Mouse (Mus musculus): ENCODE measurements around the gene Kcnb1. TPM values are rescaled to one million over a fixed set of nuclear protein-coding genes. Genes with fewer than 3 reads are reported as not detected.

Kcnb1 gene
- total RNA-seq, 2 experiments from 2014 or later = 16.1 to 20.7 TPM

DNA sequence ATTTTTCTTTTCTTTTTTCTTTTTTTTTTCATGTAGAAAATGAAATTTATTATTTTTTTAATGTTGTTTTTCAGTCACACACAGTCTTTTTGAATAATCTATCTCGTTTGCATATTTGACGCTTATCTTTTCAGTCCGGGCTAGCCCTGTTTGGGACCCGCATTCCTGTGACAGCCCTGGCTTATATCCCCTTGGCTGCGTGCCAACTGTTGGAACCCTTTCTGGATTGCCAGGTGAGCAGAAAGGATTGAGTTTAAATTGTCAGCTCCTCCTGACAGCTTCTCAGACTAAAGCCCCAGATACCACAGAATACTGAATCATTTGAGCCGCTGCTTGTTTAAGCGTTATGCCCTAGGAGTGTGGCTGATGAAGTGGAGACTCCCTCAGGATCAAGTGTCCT is 86.4 kb downstream of the Kcnb1 start:
- intact Hi-C loops (cut with DNase I) = no loop called here
- Histone ChIP-seq H3K4me3 (no peak overlapping the region), H3K27ac (no peak overlapping the region)
- no peak for TF ChIP-seq CTCF (IDR thresholded peaks at IDR 0.05)
- DNase-seq = no peak

DNA sequence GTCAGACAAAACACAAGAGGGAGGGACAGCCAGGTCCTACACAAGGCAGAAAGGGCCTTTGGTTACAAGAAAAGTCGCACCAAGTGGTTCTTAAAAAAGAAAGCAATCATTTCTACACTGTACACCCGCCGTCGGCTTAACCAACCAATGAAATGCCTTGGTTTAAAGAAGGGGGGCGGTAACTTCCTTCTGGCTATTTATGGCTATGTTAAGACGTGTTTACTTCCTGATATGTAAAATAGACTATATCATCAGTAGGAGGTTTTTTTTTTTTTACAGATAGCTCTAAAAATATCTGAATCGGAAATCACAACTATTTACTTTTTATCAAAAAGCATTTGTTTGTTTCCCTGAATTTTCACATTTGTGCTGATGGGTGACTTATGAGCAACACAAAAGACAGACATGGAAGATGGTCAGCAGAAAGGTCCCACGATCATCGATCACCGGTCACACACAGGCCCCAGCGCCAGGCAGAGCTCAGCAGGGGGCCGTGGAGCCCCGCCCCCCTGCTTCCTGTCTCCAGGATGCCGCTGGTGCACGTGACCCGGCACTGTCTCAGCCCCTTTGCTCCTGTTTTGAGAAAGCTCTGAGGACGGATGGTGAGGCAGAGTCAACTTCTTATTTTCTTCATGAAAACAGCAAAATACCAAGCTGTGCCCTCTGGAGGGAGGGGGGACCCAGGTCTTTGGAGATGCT is 88.1 kb downstream of the Kcnb1 start:
- TF ChIP-seq CTCF (IDR thresholded peaks at IDR 0.05) = no peak
- intact Hi-C loops (cut with DNase I) = no loop called here

DNA sequence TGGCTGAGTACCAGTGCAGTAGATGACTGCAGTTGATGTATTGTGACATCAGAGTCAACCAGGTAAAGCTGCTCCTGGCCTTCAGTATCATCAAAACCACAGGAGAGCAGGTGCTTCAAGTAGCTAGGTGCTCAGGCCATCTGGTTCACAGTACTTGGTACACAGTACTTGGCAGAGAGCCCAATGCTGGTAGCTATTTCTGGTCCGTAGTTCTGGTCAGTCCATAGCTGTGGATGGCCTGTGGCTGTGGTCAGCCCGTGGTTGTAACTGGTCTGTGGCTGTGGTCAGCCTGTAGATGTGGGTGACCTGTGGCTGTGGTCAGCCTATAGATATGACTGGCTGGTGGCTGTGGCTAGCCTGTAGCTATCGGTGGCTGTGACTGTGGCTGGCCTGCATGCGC is 95.3 kb downstream of the Kcnb1 start:
- intact Hi-C loops (cut with DNase I) = no loop called here
- H3K27ac ChIP-seq = no peak overlapping the region
- DNase-seq = no peak
- no peak for TF ChIP-seq CTCF (IDR thresholded peaks at IDR 0.05)
- no peak overlapping the region for H3K4me3 ChIP-seq

More for the DNA sequence above, 88.1 kb downstream of the Kcnb1 start:
- peak overlapping the region; percentile 46 for H3K4me3 ChIP-seq
- no peak for DNase-seq
- peak overlapping the region; percentile 51; the same call in 1 of the 2 replicates for H3K27ac ChIP-seq

DNA sequence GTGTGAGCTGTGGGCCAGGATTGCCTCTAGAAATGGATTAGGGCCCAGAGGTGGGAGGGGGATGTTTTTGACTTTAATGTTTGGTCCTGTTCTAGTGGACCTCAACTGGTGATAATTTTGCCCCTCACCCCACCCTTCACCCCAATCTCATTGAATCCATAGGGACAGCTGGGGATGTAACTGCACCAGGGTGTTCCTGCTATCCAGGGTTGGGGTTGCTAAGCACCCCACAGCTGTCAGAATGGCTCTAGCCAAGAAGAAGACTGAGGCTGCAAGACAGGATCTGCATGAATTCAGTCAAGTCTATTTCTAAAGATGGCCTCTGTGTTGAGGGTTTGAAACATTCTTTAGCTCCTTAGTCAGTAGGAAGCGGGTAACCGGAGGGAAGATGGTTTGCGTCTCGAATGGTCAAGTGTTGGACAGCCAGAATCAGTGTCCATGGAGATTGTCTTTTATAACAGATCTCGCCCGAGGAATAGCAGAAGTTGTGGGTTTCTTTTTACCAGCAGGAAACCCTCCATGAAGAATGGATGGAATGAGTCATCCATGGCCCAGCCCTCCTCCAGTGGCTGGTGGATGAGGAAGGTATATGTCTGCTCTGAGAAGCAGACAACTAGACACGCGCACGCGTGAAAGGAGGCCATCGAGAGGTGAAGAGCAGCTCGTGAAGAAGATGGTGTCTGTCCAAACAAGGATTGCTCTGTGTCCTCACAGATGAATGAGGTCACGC is 96.6 kb downstream of the Kcnb1 start:
- TF ChIP-seq CTCF (IDR thresholded peaks at IDR 0.05) = no peak
- intact Hi-C loops (cut with DNase I) = no loop called here

DNA sequence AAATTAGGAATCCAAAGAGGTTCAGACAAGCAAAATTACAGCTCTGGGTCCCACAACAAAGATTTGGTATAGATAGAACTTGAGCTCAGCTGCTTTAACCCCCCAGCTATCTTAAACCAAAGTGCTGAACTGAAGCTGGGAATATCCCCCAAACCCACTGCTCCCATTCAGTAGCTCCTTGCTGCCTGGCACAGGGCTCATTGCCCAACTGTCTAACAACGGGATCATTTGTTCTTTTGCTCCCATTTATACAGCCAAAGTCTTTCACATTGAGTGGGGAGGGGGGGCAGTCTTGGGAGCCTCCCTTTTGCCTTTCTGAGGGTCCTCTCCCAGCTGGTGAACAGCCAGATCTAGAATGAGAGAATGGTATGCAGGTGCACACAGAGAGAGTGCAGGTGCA is 99.7 kb downstream of the Kcnb1 start:
- Histone ChIP-seq H3K4me3 (no peak overlapping the region), H3K27ac (no peak overlapping the region)
- no peak for TF ChIP-seq CTCF (IDR thresholded peaks at IDR 0.05)
- intact Hi-C loops (cut with DNase I) = no loop called here
- no peak for DNase-seq

More for the DNA sequence above, 96.6 kb downstream of the Kcnb1 start:
- no peak overlapping the region for H3K4me3 ChIP-seq
- no peak for DNase-seq
- no peak overlapping the region for H3K27ac ChIP-seq

DNA sequence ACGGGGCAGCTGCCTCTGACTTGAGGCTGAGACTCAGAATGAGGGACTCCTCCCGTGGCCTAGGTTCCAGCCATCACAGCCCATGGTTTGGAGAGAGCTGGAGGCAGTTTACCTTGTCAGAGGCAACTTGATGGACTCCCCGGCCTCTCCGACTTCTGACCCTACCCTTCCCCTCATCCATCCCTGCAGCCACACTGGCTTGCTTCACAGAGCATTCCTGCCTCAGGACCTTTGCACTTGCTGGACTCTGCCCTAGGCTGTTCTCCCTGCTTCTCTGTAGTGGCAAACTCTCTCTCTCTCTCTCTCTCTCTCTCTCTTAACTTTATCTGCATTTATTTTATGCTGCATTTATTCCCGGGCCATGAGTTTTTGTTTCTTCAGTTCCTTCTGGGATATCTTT is 103.1 kb downstream of the Kcnb1 start:
- intact Hi-C loops (cut with DNase I) = no loop called here

DNA sequence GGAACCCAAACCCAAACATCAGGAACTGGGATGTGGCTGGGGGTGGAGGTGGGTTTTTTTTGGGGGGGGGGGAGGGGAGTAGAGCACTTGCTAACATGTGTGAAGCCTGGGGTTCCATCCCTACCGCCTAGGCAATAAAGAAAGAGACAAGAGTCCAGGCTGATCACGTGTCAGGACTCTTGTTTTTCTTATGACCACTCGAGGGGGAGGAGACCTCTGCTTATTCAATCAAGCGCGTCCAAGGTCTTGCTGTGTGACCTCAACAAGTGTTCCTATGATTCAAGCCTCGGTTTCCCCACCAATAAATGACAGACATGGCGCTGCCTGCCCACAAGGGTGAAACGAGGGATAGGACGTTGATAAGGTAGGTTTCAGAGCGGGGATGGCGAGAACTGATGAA is 103.9 kb downstream of the Kcnb1 start:
- Histone ChIP-seq H3K27ac (no peak overlapping the region), H3K4me3 (no peak overlapping the region)
- intact Hi-C loops (cut with DNase I) = no loop called here
- no peak for TF ChIP-seq CTCF (IDR thresholded peaks at IDR 0.05)
- DNase-seq = no peak

More for the DNA sequence above, 103.1 kb downstream of the Kcnb1 start:
- no peak for TF ChIP-seq CTCF (IDR thresholded peaks at IDR 0.05)
- H3K4me3 ChIP-seq = no peak overlapping the region
- DNase-seq = no peak
- H3K27ac ChIP-seq = no peak overlapping the region

DNA sequence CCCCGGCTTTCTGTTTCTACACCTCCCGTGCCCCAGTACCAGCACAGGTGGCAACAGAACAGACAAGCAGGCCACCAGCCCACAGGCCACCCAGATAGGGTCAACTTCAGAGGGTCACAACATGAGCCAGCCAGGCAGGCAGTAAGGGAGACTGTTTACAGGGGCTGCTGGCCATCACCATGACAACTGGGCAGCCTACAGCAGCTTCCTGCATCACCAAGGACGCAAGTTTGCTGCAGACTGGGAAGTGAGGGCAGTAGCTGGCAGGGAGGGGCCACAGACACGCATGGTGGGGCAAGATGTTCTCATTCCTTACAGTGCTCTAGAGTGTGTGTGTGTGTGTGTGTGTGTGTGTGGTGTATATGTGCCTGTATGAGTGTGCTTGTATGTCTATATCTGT is 108.3 kb downstream of the Kcnb1 start:
- intact Hi-C loops (cut with DNase I) = no loop called here
- no peak for DNase-seq
- TF ChIP-seq CTCF (IDR thresholded peaks at IDR 0.05) = no peak
- Histone ChIP-seq H3K4me3 (no peak overlapping the region), H3K27ac (no peak overlapping the region)

DNA sequence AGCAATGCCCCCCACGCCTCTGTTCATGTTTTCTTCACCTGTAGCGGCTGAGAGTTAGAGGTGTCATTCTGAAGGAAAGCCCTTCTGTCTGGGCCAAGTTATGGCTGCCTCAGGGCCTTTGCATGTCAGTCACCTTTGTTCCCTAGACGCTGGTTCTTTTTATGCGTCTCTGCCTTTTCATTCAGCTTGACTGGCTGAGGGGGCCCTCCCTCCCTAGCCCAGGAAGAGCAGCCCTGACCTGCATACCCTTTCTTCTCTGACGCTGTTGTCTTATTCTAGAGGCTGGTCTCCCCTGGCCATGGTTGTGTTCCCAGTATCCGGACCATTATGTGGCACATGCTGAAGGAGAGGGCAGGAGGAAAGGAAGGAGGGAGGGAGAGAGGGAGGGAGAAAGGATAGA is 108.8 kb downstream of the Kcnb1 start:
- intact Hi-C loops (cut with DNase I) = no loop called here
- no peak for DNase-seq
- Histone ChIP-seq H3K27ac (no peak overlapping the region), H3K4me3 (no peak overlapping the region)
- no peak for TF ChIP-seq CTCF (IDR thresholded peaks at IDR 0.05)

DNA sequence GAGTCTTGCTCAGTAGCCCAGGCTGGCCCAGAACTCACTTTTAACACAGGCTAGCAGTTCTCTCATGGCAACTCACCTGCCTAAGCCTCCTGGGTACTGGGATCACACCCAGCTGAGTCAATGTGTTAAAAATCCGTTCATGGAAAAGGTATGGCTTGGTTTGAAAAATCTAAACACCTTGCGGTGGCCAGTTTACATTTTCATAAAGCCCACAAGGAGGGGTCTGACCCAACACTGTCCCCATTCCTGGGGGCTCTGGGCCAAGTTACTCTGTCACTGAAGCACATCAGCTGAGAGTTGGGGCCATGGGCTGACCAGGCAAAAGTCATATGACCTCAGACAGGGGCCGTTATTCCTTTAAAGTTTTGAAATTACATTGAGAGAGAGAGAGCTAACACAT is 109.6 kb downstream of the Kcnb1 start:
- Histone ChIP-seq H3K4me3 (no peak overlapping the region), H3K27ac (peak overlapping the region; percentile 73; the same call in 1 of the 2 replicates)
- intact Hi-C loops (cut with DNase I) = no loop called here
- no peak for TF ChIP-seq CTCF (IDR thresholded peaks at IDR 0.05)
- no peak for DNase-seq

DNA sequence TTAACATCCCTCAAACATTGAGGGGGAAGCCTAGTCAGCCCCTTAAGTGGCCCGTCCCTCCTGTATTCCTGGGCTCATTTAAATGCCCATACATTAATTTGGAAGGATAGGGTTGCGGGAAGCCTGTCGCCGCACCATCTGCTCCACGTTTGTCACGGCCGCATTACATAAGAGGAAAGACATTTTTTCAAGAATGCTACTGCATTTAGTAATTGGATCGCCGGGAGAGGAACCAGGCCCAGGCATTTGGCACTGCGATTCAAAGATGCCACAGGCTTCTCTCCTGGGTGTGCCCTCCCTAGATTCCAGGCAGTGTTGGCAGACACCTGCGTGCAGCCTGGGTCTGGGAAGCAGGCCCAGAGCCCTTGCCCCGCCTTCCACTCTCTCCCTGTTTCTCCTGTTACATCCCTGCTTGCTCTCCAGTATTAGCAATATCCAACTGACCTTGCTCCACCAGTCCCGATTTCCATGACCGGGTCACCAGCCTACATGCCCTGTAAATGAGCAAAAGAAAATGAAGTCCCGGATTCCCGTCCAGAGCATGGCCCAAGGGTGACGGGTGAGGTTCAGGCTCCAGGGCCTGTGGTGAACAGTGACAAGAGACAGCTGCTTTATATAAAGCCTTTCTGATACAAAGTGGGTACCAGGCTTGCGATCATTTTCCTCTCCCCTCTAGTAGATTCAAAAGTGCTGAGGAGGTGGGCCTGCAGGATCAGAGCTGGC is 110.3 kb downstream of the Kcnb1 start:
- TF ChIP-seq CTCF (IDR thresholded peaks at IDR 0.05) = no peak
- Histone ChIP-seq H3K27ac (peak overlapping the region; percentile 73), H3K4me3 (peak overlapping the region; percentile 4)
- intact Hi-C loops (cut with DNase I) = no loop called here
- DNase-seq = peak; percentile 88

DNA sequence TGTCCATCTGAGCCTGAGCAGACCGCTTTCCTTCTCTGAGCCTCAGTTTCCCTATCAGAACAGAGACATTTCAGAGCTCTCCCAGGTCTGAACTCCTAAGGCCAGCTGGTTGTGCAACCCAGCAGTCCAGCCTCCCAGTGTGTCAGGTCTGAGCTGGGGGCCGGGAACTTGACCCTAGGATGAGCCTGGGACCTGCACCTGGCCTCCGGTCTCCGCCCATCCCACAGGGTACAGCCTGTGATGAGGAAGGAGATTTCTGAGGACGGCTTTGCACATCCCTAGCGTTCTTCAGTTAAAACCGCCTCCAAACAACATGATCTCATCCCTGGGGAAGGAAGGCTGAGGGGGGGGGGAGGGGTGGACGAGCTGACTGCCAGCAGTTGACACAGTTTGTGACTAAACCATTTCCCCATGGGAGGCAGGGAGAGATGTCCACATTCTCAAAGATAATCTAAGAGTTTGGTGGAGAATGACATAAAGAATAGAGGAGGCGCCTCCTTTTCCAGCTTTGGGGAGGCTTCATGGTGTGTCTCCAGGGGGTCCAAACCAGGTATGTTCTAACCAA is 110.9 kb downstream of the Kcnb1 start:
- Histone ChIP-seq H3K4me3 (no peak overlapping the region), H3K27ac (peak overlapping the region; percentile 38)
- peak; percentile 49 for DNase-seq
- intact Hi-C loops (cut with DNase I) = no loop called here
- TF ChIP-seq CTCF (IDR thresholded peaks at IDR 0.05) = no peak

DNA sequence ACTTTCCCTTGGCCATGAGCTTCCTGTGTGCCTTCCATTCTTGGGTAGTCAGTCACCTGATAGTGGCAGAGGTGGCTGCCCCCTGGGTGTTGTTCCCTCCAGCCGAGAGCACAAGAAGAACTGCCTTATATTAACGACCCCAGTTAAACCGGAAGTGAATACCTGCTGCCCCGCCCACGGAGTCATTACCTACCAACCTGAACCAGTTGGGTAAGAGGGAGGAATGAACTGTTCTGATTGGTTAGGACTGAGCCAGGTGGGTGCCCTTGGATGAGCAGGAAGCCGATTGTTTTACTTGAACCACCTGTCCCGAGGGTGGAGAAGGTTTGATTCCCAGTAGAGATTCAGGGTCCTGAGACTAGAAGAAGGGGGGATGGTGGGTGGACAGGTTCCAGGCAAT is 111.5 kb downstream of the Kcnb1 start:
- no peak overlapping the region; the same call in 1 of the 2 replicates for H3K4me3 ChIP-seq
- TF ChIP-seq CTCF (IDR thresholded peaks at IDR 0.05) = no peak
- peak overlapping the region; percentile 24 for H3K27ac ChIP-seq
- no peak for DNase-seq
- intact Hi-C loops (cut with DNase I) = no loop called here
